Mouse (Mus musculus) cerebellum, adult 2 months (tissue): ENCODE measurements around the gene Odc1.

ENCODE experiments used
- CTCF ChIP-seq: fragments of 200-500 bp; IDR thresholded peaks from 2 replicates; pipeline ENCODE4 v1.5.1; 2011; ENCODE audit warnings: low read depth, mild to moderate bottlenecking, control low read depth, low read length, moderate library complexity, borderline replicate concordance; ENCODE audit not compliant: insufficient read depth
- POLR2A ChIP-seq: fragments of 200-500 bp; IDR thresholded peaks from 2 replicates; pipeline ENCODE4 v1.6.1; 2011; ENCODE audit warnings: low read length, control low read depth, borderline replicate concordance; ENCODE audit not compliant: insufficient read depth

DNA sequence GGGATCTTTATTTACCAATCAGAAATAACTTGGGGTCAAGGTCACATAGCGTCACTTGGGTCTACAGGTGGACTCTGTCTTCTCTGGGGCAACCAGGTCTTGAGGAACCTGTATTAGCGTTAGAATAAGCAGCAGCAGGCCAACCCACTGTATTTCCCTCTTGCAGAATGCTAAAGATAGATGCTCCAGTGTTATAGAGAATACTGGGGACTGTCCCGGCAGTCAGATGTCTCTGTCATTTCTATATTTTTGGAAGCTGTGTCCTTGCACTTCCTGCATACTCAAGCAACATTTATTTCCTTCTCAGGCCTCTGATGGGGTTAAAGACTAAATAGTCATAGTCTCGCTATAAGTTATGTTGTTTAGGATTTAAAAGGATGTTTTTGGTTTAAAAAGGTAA lies 46.7 kb downstream of the Odc1 start:
- TF ChIP-seq POLR2A (no peak), CTCF (no peak)
